Mouse (Mus musculus) mammary gland, adult 2 months (tissue): ENCODE results near the gene Vapb. TPM values are rescaled to one million over a fixed set of nuclear protein-coding genes. Genes with fewer than 3 reads are reported as not detected.

Experiments used
- polyA plus RNA-seq: library from polyadenylated mRNA; depleted of rRNA; stranded (reverse); fragments of >200 nt; gene quantifications from 2 replicates; pipeline ENCODE4 v1.2.3, GENCODE M21; 2012; ENCODE audit warnings: low replicate concordance; rRNA removed

Vapb gene
- 11.7 and 13.7 TPM in 2 replicates for polyA plus RNA-seq

DNA sequence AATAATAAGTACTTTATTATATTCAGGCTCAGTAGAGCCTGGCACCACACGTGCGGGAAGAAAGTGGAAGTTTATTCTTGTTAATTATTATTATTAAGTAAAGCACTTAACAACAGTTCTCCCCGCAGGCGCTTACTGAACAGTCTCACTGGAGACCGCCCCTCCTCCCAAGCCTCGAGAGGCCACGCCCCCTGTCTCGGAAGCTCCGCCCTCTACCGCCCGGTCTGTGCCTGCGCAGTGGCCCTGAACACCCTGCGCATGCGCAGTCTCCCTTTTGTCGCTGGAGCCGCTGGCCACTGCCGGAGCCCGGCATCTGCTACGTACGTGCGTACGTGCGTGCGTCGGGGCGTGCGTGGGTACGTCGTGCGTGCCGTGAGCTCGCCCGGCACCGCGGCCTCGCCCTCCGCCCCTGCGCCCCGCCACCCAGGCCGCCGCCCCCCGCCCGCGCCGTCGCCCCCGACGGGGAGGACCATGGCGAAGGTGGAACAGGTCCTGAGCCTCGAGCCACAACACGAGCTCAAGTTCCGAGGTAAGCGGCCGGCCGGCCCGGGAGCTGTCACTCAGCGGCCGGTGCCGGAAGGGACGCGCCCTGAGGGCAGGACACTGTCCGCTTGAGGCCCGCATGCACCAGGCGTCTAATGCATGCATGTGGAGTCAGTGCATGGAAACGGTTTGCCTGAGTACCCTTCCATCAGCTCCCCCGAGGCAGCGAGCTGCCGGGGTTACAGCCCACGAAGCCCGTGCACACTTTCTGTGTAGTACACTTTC lies at the start of gene Vapb:
TSS of gene Vapb (plus strand) at position 290 of the 768 bp plus-strand sequence.

DNA sequence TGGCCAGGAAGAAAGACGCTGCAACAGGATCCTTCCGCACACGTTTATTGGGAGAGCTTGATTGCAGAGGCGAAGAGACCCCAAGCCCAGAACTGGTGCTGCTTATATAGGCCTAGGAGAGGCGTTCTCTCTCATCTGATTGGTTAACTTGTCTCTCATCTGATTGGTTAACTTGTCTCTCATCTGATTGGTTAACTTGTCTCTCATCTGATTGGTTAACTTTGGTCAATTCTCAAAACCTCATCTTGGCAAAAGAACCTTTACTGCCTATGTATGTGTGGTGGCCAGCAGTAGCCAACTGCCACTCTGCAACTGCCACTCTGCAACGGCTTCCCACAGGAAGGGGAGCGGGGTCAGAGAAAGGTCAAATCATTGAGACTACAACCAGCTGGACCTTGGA lies 18.2 kb upstream of the Vapb start, which contains the start of gene 1700010B08Rik:
TSS of gene 1700010B08Rik (plus strand) at position 301 of the 400 bp plus-strand sequence.

Other genes starting within 250 kb of the Vapb start
- not detected in 2 replicates for gene 1700021F07Rik, start 214.9 kb upstream of the Vapb start, polyA plus RNA-seq
- gene Ankrd60, start 159.1 kb upstream of the Vapb start, polyA plus RNA-seq = not detected in 2 replicates
- 9.2 and 51.7 TPM in 2 replicates for gene Rab22a, start 77.8 kb upstream of the Vapb start, polyA plus RNA-seq
- gene 1700010B08Rik, start 18.1 kb upstream of the Vapb start, polyA plus RNA-seq = not detected in 2 replicates